Mouse (Mus musculus) intestine, postnatal 0 days (tissue): Measurements from ENCODE around the gene Krt76. TPM values are rescaled to one million over a fixed set of nuclear protein-coding genes. Genes with fewer than 3 reads are reported as not detected.

Source experiments
- ATAC-seq: fragments of 200-750 bp; cut with Nextera tagmentation; 2 replicates; pipeline ENCODE4 v1.8.0; 2017; ENCODE audit warnings: mild to moderate bottlenecking, moderate TSS enrichment, moderate library complexity
- H3K27ac ChIP-seq: fragments of 300-500 bp; sonication (generic); 2 replicates; pipeline ENCODE4 v1.5.1; 2014; ENCODE audit warnings: mild to moderate bottlenecking, low read depth, low read length, moderate library complexity
- H3K27me3 ChIP-seq: fragments of 300-500 bp; sonication (generic); replicated peaks from 2 replicates; pipeline ENCODE4 v1.6.1; 2014; ENCODE audit warnings: low read length, mixed read lengths; ENCODE audit not compliant: control insufficient read depth, insufficient read depth
- H3K36me3 ChIP-seq: fragments of 300-500 bp; sonication (generic); 2 replicates; pipeline ENCODE4 v1.6.1; 2014; ENCODE audit warnings: mild to moderate bottlenecking, moderate library complexity; ENCODE audit not compliant: control insufficient read depth, insufficient read depth
- H3K4me1 ChIP-seq: fragments of 300-500 bp; sonication (generic); replicated peaks from 2 replicates; pipeline ENCODE4 v1.6.1; 2014; ENCODE audit warnings: antibody characterized with exemption, low read length, mixed read lengths; ENCODE audit not compliant: control insufficient read depth, insufficient read depth
- H3K4me2 ChIP-seq: fragments of 300-500 bp; sonication (generic); replicated peaks from 2 replicates; pipeline ENCODE4 v1.6.1; 2014; ENCODE audit warnings: low read depth, mild to moderate bottlenecking, moderate library complexity
- H3K4me3 ChIP-seq: fragments of 300-500 bp; sonication (generic); 2 replicates; pipeline ENCODE4 v1.5.1; 2014; ENCODE audit warnings: low read depth, low read length
- H3K9ac ChIP-seq: fragments of 300-500 bp; sonication (generic); 2 replicates; pipeline ENCODE4 v1.6.1; 2014; ENCODE audit warnings: mild to moderate bottlenecking, low read depth, low read length
- H3K9me3 ChIP-seq: fragments of 300-500 bp; sonication (generic); 2 replicates; pipeline ENCODE4 v1.6.1; 2016; ENCODE audit warnings: mixed run types; ENCODE audit not compliant: control insufficient read depth
- CTCF ChIP-seq: sonication (generic); IDR thresholded peaks from 2 replicates; pipeline ENCODE4 v1.5.1; 2016; ENCODE audit warnings: low read depth, mild to moderate bottlenecking, control low read depth, antibody characterized with exemption, moderate library complexity
- WGBS: fragments of 180-500 bp; shearing (Covaris S2); extraction: QIAGEN DNeasy Blood & Tissue Kit; methylation state at CpG from one replicate; pipeline ENCODE4 v1.1.7; 2014; 5-methylcytosine and 5-hydroxymethylcytosine counted together
- polyA plus RNA-seq: library from polyadenylated mRNA; unstranded; fragments of >200 nt; fragmentation: Nextera tagmentation; extraction: Ambion mirVana; gene quantifications from 2 replicates; pipeline ENCODE4 v1.2.1, GENCODE M21; 2015

The Krt76 gene
- polyA plus RNA-seq, 1 experiment from 2014 or later, result not detected

DNA sequence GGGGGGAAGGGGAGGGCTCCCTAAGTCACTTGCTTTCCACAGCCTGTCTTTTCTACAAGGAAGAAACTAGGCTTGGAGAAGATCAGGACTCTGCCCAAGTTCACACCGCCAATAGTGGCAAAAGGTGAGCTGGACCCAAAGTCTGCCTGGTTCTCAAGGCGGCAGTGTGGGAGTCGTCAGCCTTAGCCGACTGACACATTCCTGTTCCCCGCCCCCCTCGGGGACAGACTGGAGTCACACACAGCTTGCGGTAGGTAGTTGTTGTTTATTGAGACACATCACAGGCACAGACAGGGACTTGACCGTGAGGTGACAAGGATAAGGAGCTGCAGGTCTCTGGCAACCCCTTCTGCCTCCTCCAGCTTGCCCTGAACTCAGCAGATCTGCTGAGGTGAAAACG is 36.4 kb upstream of the Krt76 start:
- H3K27me3 ChIP-seq, result no peaks in the 10 kb centered on the region; the same call in 1 of the 2 replicates
- H3K27ac ChIP-seq, result no peak overlapping the region
- H3K4me3 ChIP-seq, result peak overlapping the region; percentile 29; the same call in 1 of the 2 replicates
- peak overlapping the region; percentile 62 for H3K4me2 ChIP-seq
- H3K4me1 ChIP-seq, result no peaks in the 10 kb centered on the region
- 20% methylated on average over 9 of the region's 9 CpGs for WGBS
- H3K36me3 ChIP-seq, result no peaks in the 10 kb centered on the region
- no peak for TF ChIP-seq CTCF
- no peak for ATAC-seq
- no peaks in the 10 kb centered on the region for H3K9me3 ChIP-seq
- no peak overlapping the region for H3K9ac ChIP-seq

DNA sequence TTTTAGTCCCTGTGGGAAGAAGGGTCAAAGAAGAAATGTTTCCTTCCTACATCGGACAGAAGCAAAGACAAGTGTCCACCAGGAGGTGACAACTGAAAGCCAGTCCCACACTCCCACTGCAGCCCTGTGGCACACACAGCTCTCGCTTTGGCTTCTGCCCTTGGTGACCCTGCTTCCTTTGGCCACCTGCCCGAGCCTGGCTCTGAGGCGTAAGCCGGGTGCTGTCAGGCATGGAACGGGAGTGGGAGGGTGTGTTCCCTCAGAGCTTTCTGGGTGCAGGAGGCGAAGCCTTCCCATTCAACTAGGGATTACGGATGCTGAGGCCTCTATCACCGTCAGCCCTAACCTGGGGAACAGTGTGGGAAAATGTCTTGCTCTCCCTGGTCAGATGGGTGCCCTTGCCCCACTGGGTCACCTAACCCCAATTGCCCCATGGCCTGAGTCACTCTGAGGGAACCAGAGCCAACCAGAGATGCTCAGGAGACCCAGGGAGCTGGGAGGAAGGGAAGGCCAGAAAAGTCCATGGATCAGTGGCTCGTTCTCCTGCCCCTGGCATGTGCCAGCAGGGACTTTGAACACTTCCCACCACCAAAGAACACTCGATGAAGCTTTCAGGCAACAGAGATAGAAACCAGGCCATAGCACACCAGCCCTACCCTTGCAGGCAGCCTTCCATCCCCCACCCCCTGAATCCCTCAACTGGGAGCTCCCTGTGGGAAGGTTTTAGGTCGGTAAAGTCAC is 34.8 kb upstream of the Krt76 start:
- Histone ChIP-seq H3K27me3 (no peaks in the 10 kb centered on the region; the same call in 1 of the 2 replicates), H3K27ac (no peak overlapping the region), H3K9ac (no peak overlapping the region), H3K9me3 (no peaks in the 10 kb centered on the region), H3K4me2 (no peak overlapping the region), H3K36me3 (no peaks in the 10 kb centered on the region), H3K4me3 (no peak overlapping the region), H3K4me1 (no peaks in the 10 kb centered on the region)
- ATAC-seq, result no peak
- 65% methylated on average over 12 of the region's 12 CpGs for WGBS
- no peak for TF ChIP-seq CTCF

DNA sequence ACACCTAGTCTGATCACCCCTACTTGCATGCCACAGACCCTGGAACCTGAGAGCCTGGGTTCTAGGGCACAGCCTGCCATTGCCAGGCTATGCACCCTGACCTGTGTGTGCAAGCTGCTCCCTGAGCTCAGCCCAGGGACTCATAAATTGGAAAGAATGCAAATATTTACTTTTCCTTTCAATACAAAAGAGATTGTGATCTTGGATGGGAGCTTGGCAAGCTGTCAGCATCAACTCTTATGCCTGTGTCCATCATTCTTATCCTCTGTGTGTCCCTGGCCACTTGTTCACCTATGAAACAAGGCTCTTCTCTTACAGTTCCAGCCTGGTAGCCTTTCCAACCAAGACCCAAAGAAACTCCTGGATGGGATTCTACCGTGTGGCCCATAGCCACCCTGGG is 32.3 kb upstream of the Krt76 start:
- TF ChIP-seq CTCF, result no peak

DNA sequence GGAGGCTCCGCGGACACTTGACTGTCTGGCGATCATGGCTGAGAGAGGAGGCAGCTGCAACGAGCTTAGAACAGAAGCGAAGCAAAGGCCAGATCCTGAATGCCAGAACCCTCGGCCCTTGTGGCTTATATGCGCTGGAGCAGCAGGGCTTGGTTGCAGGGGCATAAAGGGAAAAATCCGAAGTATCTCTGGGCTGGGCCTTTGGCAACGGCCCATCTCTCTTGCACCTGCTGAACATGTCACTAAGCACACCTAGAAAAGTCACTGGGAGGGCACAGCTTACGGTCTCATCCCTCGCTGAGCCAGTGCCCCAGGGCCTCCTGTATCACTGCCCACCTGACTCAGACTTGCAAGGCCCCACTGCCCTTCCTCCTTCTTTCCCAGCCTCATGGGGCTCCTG is 31.9 kb upstream of the Krt76 start, which contains the start of gene Krt4:
Krt4 (minus strand) TSS at position 101 of the 400 bp plus-strand sequence.
- H3K27me3 ChIP-seq, result no peaks in the 10 kb centered on the region
- no peaks in the 10 kb centered on the region for H3K4me1 ChIP-seq
- 64% methylated on average over 11 of the region's 11 CpGs for WGBS
- H3K36me3 ChIP-seq, result no peaks in the 10 kb centered on the region
- ATAC-seq, result no peak
- no peak within 1 kb of the TSS for H3K4me2 ChIP-seq
- H3K9ac ChIP-seq, result no peak within 1 kb of the TSS
- no peak within 1 kb of the TSS for H3K27ac ChIP-seq
- no peaks in the 10 kb centered on the region for H3K9me3 ChIP-seq
- no peak within 1 kb of the TSS for H3K4me3 ChIP-seq
- TF ChIP-seq CTCF, result no peak

More for the DNA sequence above, 32.3 kb upstream of the Krt76 start:
- H3K27ac ChIP-seq, result no peak overlapping the region
- H3K4me3 ChIP-seq, result no peak overlapping the region
- H3K36me3 ChIP-seq, result no peaks in the 10 kb centered on the region
- H3K4me1 ChIP-seq, result no peaks in the 10 kb centered on the region
- WGBS, result 59% methylated on average over 1 of the region's 1 CpGs
- no peak overlapping the region for H3K9ac ChIP-seq
- no peak overlapping the region for H3K4me2 ChIP-seq
- H3K27me3 ChIP-seq, result no peaks in the 10 kb centered on the region
- no peak for ATAC-seq
- H3K9me3 ChIP-seq, result no peaks in the 10 kb centered on the region

DNA sequence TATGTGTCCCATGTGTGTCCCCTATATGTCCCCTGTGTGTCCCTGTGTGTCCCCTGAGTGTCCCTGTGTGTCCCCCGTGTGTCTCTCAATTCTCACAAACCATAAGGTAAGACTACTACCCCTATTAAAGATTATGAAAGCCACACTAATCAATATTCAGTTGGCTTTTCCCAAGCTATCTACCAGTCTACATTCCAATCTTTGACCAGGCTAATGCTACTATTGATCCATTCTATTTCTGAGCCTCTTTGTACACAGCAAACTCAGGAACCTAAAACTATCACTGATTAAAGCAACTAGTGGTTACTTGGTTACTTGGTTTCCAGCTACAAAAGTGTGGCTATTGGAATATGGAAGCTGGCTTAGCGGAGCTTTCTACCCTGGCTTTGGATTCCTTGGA is 29.6 kb upstream of the Krt76 start:
- no peak for ATAC-seq
- Histone ChIP-seq H3K27ac (no peak overlapping the region), H3K36me3 (no peaks in the 10 kb centered on the region), H3K27me3 (no peaks in the 10 kb centered on the region), H3K4me1 (no peaks in the 10 kb centered on the region), H3K4me2 (no peak overlapping the region), H3K4me3 (no peak overlapping the region), H3K9ac (no peak overlapping the region), H3K9me3 (no peaks in the 10 kb centered on the region)
- no peak for TF ChIP-seq CTCF
- 73% methylated on average over 2 of the region's 2 CpGs for whole genome bisulfite sequencing

DNA sequence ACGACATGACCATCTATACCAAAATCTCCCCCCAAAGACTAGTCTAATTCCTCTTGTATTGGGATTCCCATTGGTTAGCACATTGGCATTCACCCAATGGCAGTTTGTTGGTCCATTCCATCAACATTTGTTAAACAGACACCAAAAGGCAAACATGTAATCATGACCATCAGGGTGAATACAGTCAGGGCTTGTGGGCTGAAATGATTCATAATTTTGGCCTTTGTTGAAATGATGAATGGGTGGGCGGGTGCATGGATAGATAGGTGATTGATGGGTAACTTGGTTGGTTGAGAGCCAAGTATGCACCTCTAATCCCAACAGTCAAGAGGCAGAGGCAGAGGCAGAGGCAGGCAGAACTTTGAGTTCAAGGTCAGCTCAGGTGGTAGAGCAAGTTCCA is 23.4 kb upstream of the Krt76 start:
- Histone ChIP-seq H3K36me3 (no peaks in the 10 kb centered on the region), H3K27me3 (no peaks in the 10 kb centered on the region), H3K27ac (no peak overlapping the region), H3K9ac (no peak overlapping the region), H3K4me1 (no peaks in the 10 kb centered on the region), H3K4me2 (no peak overlapping the region), H3K4me3 (no peak overlapping the region), H3K9me3 (no peaks in the 10 kb centered on the region)
- no peak for TF ChIP-seq CTCF
- 71% methylated on average over 2 of the region's 2 CpGs for WGBS
- no peak for ATAC-seq
